In the genomic region with DNA sequence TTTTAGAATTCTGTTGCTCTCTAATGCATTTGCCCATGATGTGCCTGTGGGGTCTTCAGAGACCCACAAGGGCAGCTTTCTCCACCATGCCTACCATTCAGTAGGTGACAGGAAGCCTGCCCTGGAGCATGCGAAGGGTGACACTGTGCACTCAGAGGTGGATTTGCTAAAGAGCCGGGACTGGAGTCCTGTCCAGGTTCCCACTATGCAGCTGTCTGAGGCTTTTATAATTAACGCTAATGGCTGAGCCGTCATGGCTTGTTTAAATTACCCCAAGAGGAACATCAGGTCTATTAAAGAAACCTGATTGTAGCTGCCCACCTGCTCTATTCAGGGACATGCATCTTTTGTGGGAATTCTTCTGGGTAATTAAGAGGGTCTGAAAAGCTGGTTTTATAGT, we compare ENCODE assay signal across 16 mouse cellular contexts.
DNase-seq lines count a peak whose midpoint lies in the region; ATAC-seq and TF ChIP-seq lines count a peak whose summit lies in the region.
"Had no signal": no experiment of that assay in that cellular context is flagged by ENCODE, and none has a peak within 500 bp of the region (broad histone marks: within the 10 kb centered on the region; RNA-seq: fewer than 3 reads in every experiment).

No protein-coding gene starts in this region.

- H3K4me2 ChIP-seq in hindbrain, embryonic 11.5 days (replicated peaks; ENCODE audit: low read depth, low read length) = no peak overlapping the region
- H3K4me2 ChIP-seq in midbrain, embryonic 13.5 days (replicated peaks) = no peak overlapping the region
- H3K4me2 ChIP-seq: limb, embryonic 13.5 days had no signal

- H3K9ac ChIP-seq in hindbrain, embryonic 11.5 days (ENCODE audit: low read depth, low read length) = no peak overlapping the region
- no peak overlapping the region for H3K9ac ChIP-seq in midbrain, embryonic 13.5 days (replicated peaks)
- H3K9ac ChIP-seq: limb, embryonic 13.5 days; liver, postnatal 0 days had no signal

- no peaks in the 10 kb centered on the region for H3K9me3 ChIP-seq in hindbrain, embryonic 11.5 days (ENCODE audit: control insufficient read depth, low read length)
- no peaks in the 10 kb centered on the region for H3K9me3 ChIP-seq in midbrain, embryonic 13.5 days
- H3K9me3 ChIP-seq: heart, embryonic 10.5 days; limb, embryonic 13.5 days had no signal

- no peaks in the 10 kb centered on the region for H3K36me3 ChIP-seq in hindbrain, embryonic 11.5 days (ENCODE audit: control insufficient read depth, insufficient read depth, low read length)
- no peaks in the 10 kb centered on the region for H3K36me3 ChIP-seq in midbrain, embryonic 13.5 days
- H3K36me3 ChIP-seq: heart, embryonic 10.5 days; limb, embryonic 13.5 days had no signal

- H3K27me3 ChIP-seq in hindbrain, embryonic 11.5 days (ENCODE audit: control insufficient read depth, insufficient read depth, low read length) = no peaks in the 10 kb centered on the region
- H3K27me3 ChIP-seq in midbrain, embryonic 13.5 days = no peaks in the 10 kb centered on the region
- H3K27me3 ChIP-seq: limb, embryonic 13.5 days had no signal

- DNase-seq in left cerebral cortex, adult 2 months (ENCODE audit: extremely low spot score in 1 of 2, low spot score in 2 of 2) = no peak
- no peak for DNase-seq in left cerebral cortex, adult 9 months (ENCODE audit: low spot score in 2 of 2)
- no peak for DNase-seq in hindbrain, embryonic 11.5 days (ENCODE audit: low spot score)
- DNase-seq in gastrocnemius, postnatal 36 days = no peak
- DNase-seq in lung, postnatal 14 days = no peak
- DNase-seq in heart, postnatal 10 days = no peak
- DNase-seq: adrenal gland, adult 8-10 months; cerebellum, postnatal 14 days; heart, postnatal 36 days; kidney, adult 18-20 months; kidney, postnatal 4 days; liver, postnatal 0 days had no signal

- no peak overlapping the region for H3K4me3 ChIP-seq in left cerebral cortex, adult 2 months
- no peak overlapping the region for H3K4me3 ChIP-seq in hindbrain, embryonic 11.5 days (ENCODE audit: low read depth, low read length)
- no peak overlapping the region for H3K4me3 ChIP-seq in midbrain, embryonic 13.5 days (replicated peaks)
- H3K4me3 ChIP-seq: heart, embryonic 10.5 days; limb, embryonic 13.5 days had no signal

- peak; percentile 68 for ATAC-seq in hindbrain, embryonic 11.5 days (ENCODE audit: low FRiP score)
- peak; percentile 70; the same call in 1 of the 2 replicates for ATAC-seq in midbrain, embryonic 13.5 days
- ATAC-seq: liver, postnatal 0 days had no signal

- TF ChIP-seq CTCF in left cerebral cortex, adult 2 months (IDR thresholded peaks at IDR 0.05) = no peak

- WGBS in hindbrain, embryonic 11.5 days = 40% methylated on average over 4 of the region's 4 CpGs
- 28% methylated on average over 4 of the region's 4 CpGs for WGBS in midbrain, embryonic 13.5 days

- peaks cover 2% of the 10 kb centered on the region; the same call in 1 of the 2 replicates for H3K4me1 ChIP-seq in hindbrain, embryonic 11.5 days (replicated peaks; ENCODE audit: control insufficient read depth, insufficient read depth, low read length)
- H3K4me1 ChIP-seq in midbrain, embryonic 13.5 days (replicated peaks) = peaks cover 40% of the 10 kb centered on the region
- H3K4me1 ChIP-seq: heart, embryonic 10.5 days had no signal

- intact Hi-C loops in left cerebral cortex, adult 2 months (cut with DNase I) = loop anchor here (5.0 kb wide), 2 partner anchors 128 to 147 kb away; no protein-coding TSS in a partner anchor
- intact Hi-C loops in gastrocnemius, postnatal 36 days (cut with DNase I) = no loop called here
- intact Hi-C loops in heart, postnatal 10 days (cut with DNase I) = no loop called here

- H3K27ac ChIP-seq in left cerebral cortex, adult 2 months = peak overlapping the region; percentile 80
- no peak overlapping the region for H3K27ac ChIP-seq in hindbrain, embryonic 11.5 days (ENCODE audit: low read depth, low read length)
- H3K27ac ChIP-seq in midbrain, embryonic 13.5 days = peak overlapping the region; percentile 71
- H3K27ac ChIP-seq: heart, embryonic 10.5 days; limb, embryonic 13.5 days; macrophage had no signal
